ENCODE assay signal across 9 mouse cellular contexts in the genomic region with DNA sequence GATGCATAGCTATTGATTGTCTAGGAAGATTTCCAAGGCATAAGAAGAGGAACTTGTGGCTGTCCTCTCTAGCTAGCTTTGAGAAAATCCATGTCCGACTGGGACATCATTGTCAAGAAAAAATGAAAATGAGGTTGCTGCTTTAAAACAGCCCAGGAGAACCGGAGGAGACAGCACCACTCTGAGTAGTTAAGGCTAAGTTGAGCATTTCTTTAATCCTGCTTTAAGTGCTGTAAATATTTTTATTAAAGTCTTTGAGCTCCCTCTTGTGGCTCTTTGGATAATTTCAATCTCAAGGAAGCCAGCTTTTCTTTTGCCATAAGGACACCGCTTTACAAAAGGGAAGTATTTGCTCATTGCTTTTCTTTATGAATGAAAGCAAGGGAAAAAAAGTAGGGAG.
DNase-seq lines count a peak whose midpoint lies in the region; ATAC-seq and TF ChIP-seq lines count a peak whose summit lies in the region.
"Had no signal": no experiment of that assay in that cellular context is flagged by ENCODE, and none has a peak within 500 bp of the region (broad histone marks: within the 10 kb centered on the region; RNA-seq: fewer than 3 reads in every experiment).

No protein-coding gene starts in this region.

- WGBS in forebrain, embryonic 14.5 days: 12% methylated on average over 3 of the region's 3 CpGs
- 23% methylated on average over 3 of the region's 3 CpGs for WGBS in forebrain, embryonic 11.5 days
- 12% methylated on average over 3 of the region's 3 CpGs for WGBS in lung, embryonic 14.5 days
- WGBS in lung, adult 2 months: 16% methylated on average over 3 of the region's 3 CpGs

- intact Hi-C loops in heart, postnatal 36 days (cut with DNase I): loop anchor here (1.0 to 10.0 kb wide), 5 partner anchors 76 to 381 kb away; no protein-coding TSS in a partner anchor

- H3K4me2 ChIP-seq in forebrain, embryonic 14.5 days (ENCODE audit: low read length): no peak overlapping the region
- no peak overlapping the region for H3K4me2 ChIP-seq in forebrain, embryonic 11.5 days (ENCODE audit: low read depth, low read length, severe bottlenecking)
- no peak overlapping the region for H3K4me2 ChIP-seq in lung, embryonic 14.5 days
- H3K4me2 ChIP-seq: neural tube, embryonic 12.5 days had no signal

- peak; percentile 52; the same call in 1 of the 2 replicates for ATAC-seq in forebrain, embryonic 14.5 days
- ATAC-seq in forebrain, embryonic 11.5 days (replicated peaks; ENCODE audit: low FRiP score): no peak
- no peak for ATAC-seq in lung, embryonic 14.5 days (ENCODE audit: insufficient read depth)

- no peak for TF ChIP-seq POLR2A in lung, adult 2 months (IDR thresholded peaks at IDR 0.05; ENCODE audit: borderline replicate concordance, extremely low read depth, low read depth, low read length)
- no peak for TF ChIP-seq POLR2A in cortical plate, adult 2 months (IDR thresholded peaks at IDR 0.05; ENCODE audit: extremely low read depth, insufficient read depth, low read length)

- H3K9ac ChIP-seq in forebrain, embryonic 14.5 days (ENCODE audit: low read length): no peak overlapping the region
- no peak overlapping the region for H3K9ac ChIP-seq in forebrain, embryonic 11.5 days (ENCODE audit: low read length)
- no peak overlapping the region for H3K9ac ChIP-seq in lung, embryonic 14.5 days
- H3K9ac ChIP-seq: neural tube, embryonic 12.5 days had no signal

- peak; percentile 61 for TF ChIP-seq CTCF in lung, embryonic 14.5 days (IDR thresholded peaks at IDR 0.05; ENCODE audit: low read depth)
- TF ChIP-seq CTCF in lung, adult 2 months (IDR thresholded peaks at IDR 0.05; ENCODE audit: insufficient read depth, low read length): no peak
- TF ChIP-seq CTCF in cortical plate, adult 2 months (IDR thresholded peaks at IDR 0.05; ENCODE audit: extremely low read depth, insufficient read depth, low read length): peak; percentile 9; the same call in 1 of the 2 replicates

- no peaks in the 10 kb centered on the region for H3K4me1 ChIP-seq in forebrain, embryonic 14.5 days (ENCODE audit: control insufficient read depth, insufficient read depth, low read length)
- no peaks in the 10 kb centered on the region; the same call in 1 of the 2 replicates for H3K4me1 ChIP-seq in forebrain, embryonic 11.5 days (replicated peaks; ENCODE audit: control insufficient read depth, insufficient read depth, low read length)
- no peaks in the 10 kb centered on the region for H3K4me1 ChIP-seq in lung, embryonic 14.5 days (ENCODE audit: insufficient read depth)
- H3K4me1 ChIP-seq in lung, adult 2 months (ENCODE audit: control insufficient read depth, insufficient read depth, low read length): no peaks in the 10 kb centered on the region
- H3K4me1 ChIP-seq in cortical plate, adult 2 months (ENCODE audit: control insufficient read depth, insufficient read depth, low read length): no peaks in the 10 kb centered on the region; the same call in 1 of the 2 replicates
- H3K4me1 ChIP-seq: neural tube, embryonic 12.5 days had no signal

- 0 out of 2 replicates have a peak, but pooled peaks cover 3% of the 10 kb centered on the region for H3K27me3 ChIP-seq in forebrain, embryonic 14.5 days (replicated peaks; ENCODE audit: control insufficient read depth, insufficient read depth, low read length)
- no peaks in the 10 kb centered on the region for H3K27me3 ChIP-seq in forebrain, embryonic 11.5 days (ENCODE audit: control insufficient read depth, insufficient read depth, low read length)
- H3K27me3 ChIP-seq in lung, embryonic 14.5 days (ENCODE audit: insufficient read depth, low read length): no peaks in the 10 kb centered on the region
- H3K27me3 ChIP-seq: neural tube, embryonic 12.5 days had no signal

- DNase-seq in forebrain, embryonic 14.5 days (ENCODE audit: low spot score): peak; percentile 91
- DNase-seq in forebrain, embryonic 11.5 days (ENCODE audit: low spot score): no peak
- DNase-seq in lung, embryonic 14.5 days: peak; percentile 91
- DNase-seq in lung, adult 2 months: no peak
- peak; percentile 12 for DNase-seq in lung, postnatal 14 days
- no peak for DNase-seq in spleen, adult 12 weeks (ENCODE audit: low spot score)
- DNase-seq in heart, postnatal 36 days: no peak

- H3K36me3 ChIP-seq in forebrain, embryonic 14.5 days (ENCODE audit: control insufficient read depth, insufficient read depth, low read length): no peaks in the 10 kb centered on the region
- no peaks in the 10 kb centered on the region for H3K36me3 ChIP-seq in forebrain, embryonic 11.5 days (ENCODE audit: control insufficient read depth, insufficient read depth, low read length)
- no peaks in the 10 kb centered on the region for H3K36me3 ChIP-seq in lung, embryonic 14.5 days (ENCODE audit: insufficient read depth)
- H3K36me3 ChIP-seq: neural tube, embryonic 12.5 days had no signal

- H3K4me3 ChIP-seq in forebrain, embryonic 14.5 days (ENCODE audit: low read depth, low read length): no peak overlapping the region
- H3K4me3 ChIP-seq in forebrain, embryonic 11.5 days (ENCODE audit: low read depth, low read length): no peak overlapping the region
- no peak overlapping the region for H3K4me3 ChIP-seq in lung, embryonic 14.5 days (ENCODE audit: low read depth, low read length)
- no peak overlapping the region for H3K4me3 ChIP-seq in lung, adult 2 months (replicated peaks; ENCODE audit: extremely low read depth, low read depth, low read length)
- H3K4me3 ChIP-seq in cortical plate, adult 2 months (ENCODE audit: insufficient read depth, low read length): no peak overlapping the region
- H3K4me3 ChIP-seq: neural tube, embryonic 12.5 days had no signal

- no peak overlapping the region for H3K27ac ChIP-seq in forebrain, embryonic 14.5 days (ENCODE audit: low read depth, low read length)
- no peak overlapping the region for H3K27ac ChIP-seq in forebrain, embryonic 11.5 days (ENCODE audit: low read depth, low read length)
- H3K27ac ChIP-seq in lung, embryonic 14.5 days (ENCODE audit: low read depth): no peak overlapping the region
- H3K27ac ChIP-seq in cortical plate, adult 2 months (ENCODE audit: insufficient read depth, low read length): no peak overlapping the region
- H3K27ac ChIP-seq: neural tube, embryonic 12.5 days had no signal

- no peaks in the 10 kb centered on the region for H3K9me3 ChIP-seq in forebrain, embryonic 14.5 days (replicated peaks; ENCODE audit: control insufficient read depth, low read length)
- no peaks in the 10 kb centered on the region for H3K9me3 ChIP-seq in forebrain, embryonic 11.5 days (ENCODE audit: control insufficient read depth, low read length)
- H3K9me3 ChIP-seq in lung, embryonic 14.5 days (ENCODE audit: low read depth, low read length): no peaks in the 10 kb centered on the region
- H3K9me3 ChIP-seq: neural tube, embryonic 12.5 days had no signal

Comparison
In these comparisons a context has a peak if more than half of its experiments do, and no peak if none do; other contexts are left out.
1. DNase-seq: peak in forebrain, embryonic 14.5 days (single experiment), lung, embryonic 14.5 days (single experiment) and lung, postnatal 14 days (single experiment); none in forebrain, embryonic 11.5 days (single experiment), lung, adult 2 months (single experiment), spleen, adult 12 weeks (single experiment) and heart, postnatal 36 days (0 of 2).